Mouse (Mus musculus): Measurements from ENCODE around the gene Serpina3n.
"Not testable (repeated sequence)": the region's sequence is repeated elsewhere in the genome, so short reads cannot be mapped to it uniquely, and the experiment has no call there.

DNA sequence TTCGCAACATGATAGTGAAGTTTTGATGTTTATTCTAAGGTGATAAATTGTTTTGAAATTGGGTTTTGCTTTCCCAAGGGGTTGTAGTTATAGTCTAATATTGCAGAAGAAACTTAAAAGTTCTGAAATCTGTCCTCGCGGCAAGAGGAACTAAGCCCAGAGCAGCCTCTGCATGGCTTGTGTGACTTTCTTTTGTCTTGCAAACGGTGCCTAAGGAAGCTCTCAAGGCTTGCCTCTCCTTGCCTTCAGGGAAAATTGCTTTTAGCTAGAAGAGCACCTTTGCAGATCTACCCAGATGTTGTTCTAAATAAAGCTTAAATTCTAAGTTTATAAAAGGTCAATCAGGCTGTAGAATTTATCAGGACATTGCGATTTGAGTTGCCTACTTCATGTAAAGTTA is 27.7 kb upstream of the Serpina3n start:
- TF ChIP-seq GATA1, TAL1 (IDR thresholded peaks at IDR 0.05; ENCODE audit: low read length): not testable (repeated sequence)
